Mouse (Mus musculus) fat pad, adult 2 months (tissue): ENCODE data around the gene Vcan.

Experiments
- DNase-seq: peaks from one replicate; pipeline ENCODE4 v3.0.0-alpha.2; 2011; ENCODE audit warnings: low read depth, low spot score; ENCODE audit errors: extremely low read depth

Gene Vcan

DNA sequence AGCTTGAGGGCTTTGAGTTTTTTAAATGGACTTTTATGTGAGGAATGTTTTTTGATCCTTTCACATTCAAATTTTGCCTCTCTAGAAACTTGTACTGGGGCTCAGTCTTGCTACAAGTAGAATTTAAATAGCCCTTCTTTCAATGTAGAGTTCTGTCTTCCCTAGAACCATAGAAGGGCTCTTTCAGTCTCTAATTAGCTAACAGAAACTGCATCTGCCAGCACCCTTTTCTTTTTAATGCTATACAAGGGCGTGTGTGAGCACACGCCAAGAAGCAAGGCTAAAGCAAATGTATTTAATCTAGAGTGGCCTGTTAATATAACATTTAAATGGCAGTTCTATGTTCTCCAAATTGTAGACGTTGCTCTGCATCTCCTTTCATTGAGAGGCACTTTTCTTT is 134.9 kb downstream of the Vcan start:
- DNase-seq: no peak
